Comparison of ENCODE assay signal across 8 mouse cellular contexts in genomic region chr5:108629634-108630483, GRCm38 (mm10). TPM values are rescaled to one million over a fixed set of nuclear protein-coding genes. Genes with fewer than 3 reads are reported as not detected.
DNase-seq lines count a peak whose midpoint lies in the region; ATAC-seq lines count a peak whose summit lies in the region.

Gene Gak (minus strand): TSS chr5:108629755.
Gene Tmem175 (plus strand): TSS chr5:108629770.

- H3K27me3 ChIP-seq in hindbrain, embryonic 15.5 days: no peaks in the 10 kb centered on the region

- peak within 1 kb of the TSS; percentile 88 for H3K4me3 ChIP-seq in hindbrain, embryonic 15.5 days

- DNase-seq in T-cell, adult 2 months (ENCODE audit: low spot score): peak; percentile 95
- DNase-seq in cerebellum, postnatal 36 days: peak; percentile 91 to 93
- DNase-seq in frontal cortex, postnatal 36 days (ENCODE audit: low spot score in 2 of 2): peak; percentile 91 to 94
- peak; percentile 87 for DNase-seq in left cerebral cortex, adult 11 months (ENCODE audit: low spot score)
- peak; percentile 94 to 96 for DNase-seq in lung, postnatal 4 days
- peak; percentile 90 for DNase-seq in retina, postnatal 7 days (ENCODE audit: low read depth, low spot score)
- DNase-seq in urinary bladder, adult 2 months (ENCODE audit: low spot score): peak; percentile 90

- under 1% methylated on average over 58 of the region's 58 CpGs for WGBS in hindbrain, embryonic 15.5 days

- peak; percentile 97 for ATAC-seq in hindbrain, embryonic 15.5 days (ENCODE audit: low FRiP score, low read depth)

- no peaks in the 10 kb centered on the region for H3K36me3 ChIP-seq in hindbrain, embryonic 15.5 days

- peak within 1 kb of the TSS; percentile 98 for H3K9ac ChIP-seq in hindbrain, embryonic 15.5 days

- peaks cover 31% of the 10 kb centered on the region for H3K4me1 ChIP-seq in hindbrain, embryonic 15.5 days (replicated peaks)

- H3K27ac ChIP-seq in hindbrain, embryonic 15.5 days (replicated peaks): peak within 1 kb of the TSS; percentile 92

- peak within 1 kb of the TSS; percentile 88 for H3K4me2 ChIP-seq in hindbrain, embryonic 15.5 days

- no peaks in the 10 kb centered on the region for H3K9me3 ChIP-seq in hindbrain, embryonic 15.5 days

RNA-seq across cellular contexts. Expression of gene Gak, which starts in this region (rescaled TPM):
- polyA plus RNA-seq in hindbrain, embryonic 15.5 days (2015; fragmentation: Nextera tagmentation; extraction: Ambion mirVana): 48.1 and 56.7 TPM in 2 replicates
- 61.6 and 66.0 TPM in 2 replicates for polyA plus RNA-seq in urinary bladder, adult 2 months (2012; rRNA removed)

RNA-seq across cellular contexts. Expression of gene Tmem175, which starts in this region (rescaled TPM):
- polyA plus RNA-seq in hindbrain, embryonic 15.5 days (2015; fragmentation: Nextera tagmentation; extraction: Ambion mirVana): 26.3 and 27.1 TPM in 2 replicates
- 36.8 and 37.3 TPM in 2 replicates for polyA plus RNA-seq in urinary bladder, adult 2 months (2012; rRNA removed)

Comparison
In these comparisons a context has a peak if more than half of its experiments do, and no peak if none do; other contexts are left out.
1. Peak in every context shown above with its lines: DNase-seq, ATAC-seq, H3K4me3 ChIP-seq and H3K27ac ChIP-seq.